Mouse (Mus musculus) adrenal gland, adult 8-10 months (tissue): ENCODE results near the gene Phf2. TPM values are rescaled to one million over a fixed set of nuclear protein-coding genes. Genes with fewer than 3 reads are reported as not detected.
A peak's percentile ranks its signal among the peaks of the same experiment; 100 is the strongest.
"Not testable (repeated sequence)": the region's sequence is repeated elsewhere in the genome, so short reads cannot be mapped to it uniquely, and the experiment has no call there.

Source experiments
- DNase-seq: peaks from one replicate; pipeline ENCODE4 v3.0.0; 2022
- total RNA-seq, 4 experiments: library from RNA; stranded (reverse); gene quantifications; 2 replicates each; pipeline ENCODE4 v1.2.4; 2022

The Phf2 gene
- total RNA-seq, 4 experiments from 2014 or later: 42.0 to 53.5 (median 49.6) TPM

DNA sequence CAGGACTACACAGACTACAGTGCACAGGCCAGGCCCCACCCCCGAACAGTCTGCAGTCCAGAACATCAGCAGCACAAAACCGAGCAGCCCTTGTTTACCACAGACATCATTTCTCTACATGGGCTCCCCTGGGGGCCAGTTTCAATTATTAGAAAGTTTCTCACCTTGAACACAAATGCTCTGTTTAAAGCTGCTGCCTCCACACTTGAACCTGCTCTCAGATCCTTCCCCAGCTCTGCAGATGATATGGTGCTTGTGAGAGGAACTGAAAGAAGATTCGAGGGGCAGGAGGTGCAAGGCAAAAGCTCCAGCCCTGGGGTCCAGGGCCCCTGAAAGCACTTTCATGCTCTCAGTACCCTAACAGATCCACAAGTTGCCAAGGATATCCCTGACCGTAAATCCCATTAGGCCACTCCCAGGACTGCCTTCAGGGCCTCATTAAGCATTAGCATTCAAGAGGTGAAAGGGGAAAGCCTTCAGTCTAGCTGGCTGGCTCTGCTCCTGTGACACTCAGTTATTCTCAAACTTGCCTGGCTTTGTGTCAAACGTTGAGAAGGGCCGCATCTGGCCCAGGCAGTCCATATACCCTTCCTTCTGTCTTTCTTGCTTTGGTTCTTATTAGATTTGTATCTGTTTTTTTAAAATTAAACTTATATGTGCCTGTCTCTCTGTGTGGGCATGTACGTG, 13.5 kb downstream of the Phf2 start:
- no peak for DNase-seq

DNA sequence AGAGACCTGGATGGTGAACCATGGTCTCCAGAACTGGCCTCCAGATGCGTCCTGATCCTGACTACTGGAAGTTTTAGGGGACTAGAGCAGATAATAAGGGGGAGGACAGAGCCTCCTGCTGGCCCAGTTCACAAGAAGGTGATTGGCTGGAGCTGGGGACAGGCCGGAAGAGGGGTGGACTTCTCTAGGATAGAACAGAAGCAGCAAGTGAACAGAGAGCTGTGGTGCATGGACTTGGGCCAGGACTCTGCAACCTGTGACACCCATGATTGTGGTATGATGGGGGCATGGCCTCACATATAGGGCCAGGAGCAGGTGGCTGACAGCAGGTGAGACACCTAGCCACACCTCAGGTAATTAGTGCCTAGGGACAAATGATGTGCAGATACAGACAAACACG, 17.0 kb downstream of the Phf2 start:
- DNase-seq: no peak

DNA sequence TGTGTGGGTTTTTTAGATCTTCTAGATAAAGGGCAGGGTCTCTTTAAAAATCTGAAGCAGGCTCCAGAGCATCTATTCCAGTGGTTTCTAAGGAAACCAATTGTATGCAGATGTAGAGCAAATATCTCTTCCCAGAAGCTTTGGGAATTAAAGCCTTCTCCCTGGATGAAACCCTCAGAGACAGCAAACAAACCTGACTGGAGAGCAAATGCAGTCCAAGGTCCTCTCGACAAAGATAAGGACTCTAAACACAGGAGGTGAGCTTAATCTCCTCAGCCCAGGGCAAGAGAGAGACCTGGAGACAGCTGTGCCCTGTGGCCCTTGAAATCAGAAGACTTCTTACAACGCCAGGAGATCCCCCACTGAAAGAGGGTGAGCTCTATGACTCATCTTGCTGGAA, 17.4 kb downstream of the Phf2 start:
- DNase-seq: no peak

DNA sequence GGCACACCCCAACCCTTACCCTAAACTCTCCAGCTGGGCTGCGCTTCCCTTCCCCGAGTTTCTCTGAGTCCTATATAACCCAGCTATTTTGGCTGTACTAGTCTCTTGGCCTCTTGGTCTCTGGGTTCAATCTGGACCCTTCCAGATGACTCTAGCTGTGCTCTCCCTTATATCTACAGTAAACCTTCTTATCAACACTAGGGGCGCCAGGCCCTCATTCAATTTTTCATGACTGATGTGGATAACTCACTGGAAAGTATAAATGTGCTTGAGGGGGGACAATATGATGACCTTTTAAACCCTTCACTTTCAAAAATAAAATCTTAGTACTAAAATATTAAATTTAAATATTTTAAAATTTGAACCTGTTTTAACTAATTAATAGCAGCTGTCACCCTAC, 18.1 kb downstream of the Phf2 start:
- no peak for DNase-seq

DNA sequence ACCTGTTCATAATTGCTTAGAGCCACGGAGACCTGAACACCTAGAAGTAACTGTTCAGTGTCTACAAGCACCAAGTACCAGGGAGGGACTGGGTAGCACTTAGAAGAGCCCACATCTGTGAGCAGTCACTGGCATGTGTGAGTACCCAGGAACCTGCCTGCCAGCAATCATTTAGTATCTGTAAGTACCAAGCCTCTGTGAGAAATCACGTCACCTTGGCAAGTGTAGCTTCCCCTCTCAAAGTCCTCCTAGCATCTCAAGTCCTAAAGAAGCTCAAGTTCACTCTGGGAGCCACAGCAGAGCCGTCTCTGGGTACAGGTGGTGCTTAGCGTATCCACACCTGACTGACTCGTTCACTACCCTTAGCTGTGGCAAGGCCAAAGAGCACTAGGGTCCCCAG, 19.2 kb downstream of the Phf2 start:
- no peak for DNase-seq

DNA sequence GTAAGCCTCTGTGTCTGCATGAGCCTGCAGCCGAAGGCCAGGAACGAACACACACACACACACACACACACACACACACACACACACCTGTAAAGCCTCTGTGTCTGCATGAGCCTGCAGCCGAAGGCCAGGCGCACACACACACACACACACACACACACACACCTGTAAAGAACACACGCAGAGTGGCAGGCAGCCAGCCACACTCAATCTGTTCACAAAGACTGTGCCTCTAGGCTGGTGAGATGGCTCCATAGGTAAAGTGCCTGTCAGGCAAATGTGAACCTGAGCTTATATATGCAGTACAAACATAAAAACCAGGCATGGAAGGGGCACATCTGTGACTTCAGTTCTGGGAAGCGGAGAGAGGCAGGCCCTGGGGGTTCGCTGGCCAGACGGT, 20.1 kb downstream of the Phf2 start:
- DNase-seq: no peak

DNA sequence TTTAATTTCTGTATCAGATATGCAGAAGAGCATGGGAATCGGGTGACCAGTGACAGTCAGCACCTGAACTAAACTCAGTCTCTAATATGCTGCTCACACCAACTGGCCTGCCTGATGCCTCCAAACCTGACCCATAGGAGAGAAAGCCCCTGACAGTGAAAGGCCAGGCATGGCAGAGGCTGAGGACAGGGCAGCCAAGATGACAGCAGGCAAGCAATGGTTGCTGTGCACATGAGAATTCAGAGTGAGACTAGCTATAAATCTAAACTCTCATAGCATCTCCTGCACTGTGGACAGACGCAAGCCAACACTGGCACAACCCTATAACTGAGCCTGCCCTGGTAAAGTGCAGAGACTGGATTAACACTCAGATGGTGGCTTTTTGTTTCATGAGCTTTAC, 20.6 kb downstream of the Phf2 start:
- no peak for DNase-seq

DNA sequence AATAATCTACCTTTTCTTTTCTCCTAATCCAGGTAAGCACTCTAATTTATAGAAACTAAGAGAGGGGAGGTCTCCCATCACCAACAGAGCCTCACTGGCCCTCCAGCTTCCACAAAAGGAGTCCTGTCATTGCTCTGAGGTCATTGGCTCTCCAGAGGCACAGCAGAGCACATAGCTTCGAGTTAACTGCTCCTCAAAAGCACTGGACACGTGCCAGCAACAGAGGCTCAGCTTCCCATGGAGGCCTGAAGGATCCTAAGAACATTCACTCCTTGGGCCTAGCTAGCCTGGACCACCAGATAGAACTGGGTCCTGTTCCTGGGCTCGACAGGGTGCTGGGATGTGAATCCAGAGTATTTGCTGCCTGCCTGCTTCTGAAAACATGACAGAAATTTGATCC, 21.8 kb downstream of the Phf2 start:
- no peak for DNase-seq

DNA sequence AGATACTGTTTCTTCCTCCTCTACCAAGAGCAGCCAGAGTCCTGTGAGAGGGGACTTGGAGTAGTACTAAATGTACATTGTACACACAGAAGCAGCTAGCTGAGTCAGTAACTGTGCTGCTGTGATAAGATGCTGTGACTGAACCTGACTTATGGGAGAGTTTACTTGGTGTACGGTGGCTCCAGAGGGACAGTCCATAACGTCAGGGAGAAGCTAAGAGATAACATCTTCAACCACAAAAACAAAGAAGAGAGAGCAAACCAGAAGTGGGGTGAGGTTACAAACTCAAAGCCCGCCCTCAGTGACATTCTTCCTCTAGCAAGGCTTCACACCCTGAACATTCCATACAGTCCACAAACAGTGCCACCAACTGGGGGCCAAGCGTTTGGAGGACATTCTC, 25.6 kb downstream of the Phf2 start:
- DNase-seq: no peak

DNA sequence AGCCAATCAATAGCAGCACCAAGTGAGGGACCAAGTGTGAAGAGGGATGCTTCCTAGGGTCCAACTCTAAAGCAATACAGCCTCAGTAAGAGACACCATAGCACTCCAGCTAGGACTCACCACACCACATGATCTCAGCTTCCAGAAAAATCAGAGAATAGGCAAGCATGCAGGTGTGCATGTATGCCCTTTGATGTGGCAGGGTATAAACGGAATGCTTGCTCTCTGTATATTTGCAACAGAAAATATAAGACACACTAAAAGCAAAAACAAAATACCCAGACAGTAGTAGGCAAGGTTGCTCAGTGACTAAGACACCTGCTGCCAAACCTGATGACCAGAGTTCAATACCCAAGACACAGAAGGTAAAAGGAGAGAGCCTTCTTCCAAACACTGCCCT, 27.4 kb downstream of the Phf2 start:
- no peak for DNase-seq

DNA sequence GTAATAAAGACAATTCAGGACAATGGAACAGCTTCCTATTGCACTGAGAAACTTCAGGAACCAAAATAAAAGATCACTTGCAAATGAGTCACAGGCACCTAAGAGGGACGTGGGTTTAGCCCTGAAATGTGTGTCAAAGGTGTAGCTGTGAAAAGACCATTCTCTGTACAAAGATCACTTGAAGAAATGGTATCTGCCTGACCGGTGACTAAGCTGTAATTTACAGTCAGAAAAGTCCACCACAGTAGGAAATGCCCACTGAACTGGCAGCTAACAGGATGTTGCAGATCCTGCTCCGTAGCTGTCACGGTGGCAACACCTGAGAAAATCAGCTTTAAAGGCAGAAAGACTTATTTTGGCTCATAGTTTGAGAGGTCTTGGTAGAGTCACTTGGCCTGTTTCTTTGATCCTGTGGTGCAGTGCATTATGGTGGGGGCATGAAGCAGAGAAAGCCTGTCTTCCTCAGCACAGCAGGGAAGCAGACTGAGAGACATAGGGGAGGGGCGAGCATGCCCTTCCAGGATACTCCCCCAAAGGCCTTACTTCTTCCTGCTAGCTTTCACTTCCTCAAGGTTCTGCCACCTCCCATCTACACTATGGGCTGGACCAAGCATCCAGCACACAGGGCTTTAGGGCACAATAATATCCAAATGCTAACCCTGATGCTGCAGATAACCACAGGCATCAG, 28.9 kb downstream of the Phf2 start:
- no peak for DNase-seq

DNA sequence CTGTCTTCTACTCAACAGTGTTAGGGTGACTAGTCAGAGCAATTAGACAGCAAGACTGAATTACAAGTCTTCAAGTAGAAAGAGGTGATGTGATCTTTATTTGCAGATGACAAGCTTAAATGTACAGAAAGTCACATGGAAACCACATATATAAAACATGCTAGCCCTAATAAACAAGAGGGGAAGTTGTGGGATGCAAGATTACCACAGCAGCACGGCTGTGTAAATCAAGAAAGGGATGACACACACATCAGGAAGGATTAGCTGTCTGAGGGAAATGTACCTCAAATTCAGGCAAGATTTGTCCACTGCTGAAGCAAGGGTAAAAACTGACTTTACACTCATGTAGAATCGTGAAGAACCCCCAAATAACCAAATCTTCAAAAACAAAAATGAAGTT, 32.6 kb downstream of the Phf2 start:
- DNase-seq: no peak

DNA sequence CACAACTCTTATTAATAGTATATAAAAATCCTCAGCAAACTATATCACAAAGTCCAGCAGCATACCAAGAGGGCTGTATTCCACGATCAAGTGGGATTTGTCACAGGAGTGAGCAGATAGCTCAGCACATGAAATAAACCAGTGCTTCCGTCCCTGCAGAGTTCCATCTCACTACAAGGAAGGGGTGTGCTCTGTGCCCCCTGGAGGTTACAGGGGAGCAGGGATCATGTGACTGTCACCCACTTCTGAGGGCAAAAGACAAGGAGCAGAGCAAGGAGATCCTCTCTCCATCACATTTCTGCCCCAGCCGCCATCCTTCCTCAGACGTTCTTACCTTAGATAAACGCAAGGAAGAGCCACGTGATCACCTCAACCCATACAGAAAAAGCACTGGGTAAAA, 33.4 kb downstream of the Phf2 start:
- DNase-seq: no peak

DNA sequence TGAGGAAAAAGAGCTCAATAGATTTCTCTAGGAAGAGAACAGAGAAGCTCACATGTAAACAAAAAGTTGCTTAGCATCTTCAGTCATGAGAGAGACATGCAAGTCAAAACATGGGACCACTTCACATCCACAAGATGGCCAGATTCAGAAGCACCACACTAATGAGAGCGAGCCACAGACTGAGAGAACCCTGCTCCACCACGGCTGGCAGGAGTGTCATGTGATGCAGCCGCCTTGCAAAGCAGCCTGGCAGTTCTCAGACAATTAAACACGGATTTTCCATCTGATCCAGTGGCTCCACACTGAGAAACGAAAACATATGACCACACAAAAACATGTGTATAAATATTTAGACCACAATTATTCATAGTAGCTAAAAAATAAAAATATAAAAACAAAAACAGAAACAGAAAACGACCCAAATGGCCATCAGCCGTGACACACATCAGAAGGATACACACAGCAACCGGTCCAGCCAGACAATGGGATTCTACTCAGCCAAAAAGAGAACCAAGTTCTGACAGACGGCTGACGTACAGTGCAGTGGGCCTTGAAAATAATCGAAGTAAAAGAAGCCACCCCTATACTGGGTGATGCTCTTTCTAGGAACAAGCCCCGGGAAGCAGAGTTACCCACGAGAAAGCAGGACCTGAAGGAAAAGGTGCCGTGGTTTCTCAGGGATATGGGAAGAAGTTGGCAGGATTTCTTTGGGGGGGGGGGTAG, 40.2 kb downstream of the Phf2 start:
- no peak for DNase-seq

DNA sequence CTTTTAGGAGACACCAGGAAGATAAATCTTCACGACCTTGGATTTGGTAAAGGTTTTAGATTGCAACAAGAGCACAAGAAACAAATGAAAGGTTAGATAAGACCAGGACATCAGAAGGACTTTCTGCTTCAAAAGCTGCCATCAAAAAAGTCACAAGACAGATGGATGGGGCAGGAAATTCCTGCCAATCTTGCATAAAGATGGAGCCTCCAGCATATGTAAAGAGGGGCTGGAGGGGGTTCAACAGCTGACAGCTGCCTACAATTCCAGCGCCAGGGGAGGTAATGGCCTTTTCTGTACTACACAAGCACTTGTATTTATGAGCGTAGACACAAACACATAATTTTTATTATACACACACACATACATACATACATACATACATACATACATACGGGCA, 41.1 kb downstream of the Phf2 start:
- no peak for DNase-seq

DNA sequence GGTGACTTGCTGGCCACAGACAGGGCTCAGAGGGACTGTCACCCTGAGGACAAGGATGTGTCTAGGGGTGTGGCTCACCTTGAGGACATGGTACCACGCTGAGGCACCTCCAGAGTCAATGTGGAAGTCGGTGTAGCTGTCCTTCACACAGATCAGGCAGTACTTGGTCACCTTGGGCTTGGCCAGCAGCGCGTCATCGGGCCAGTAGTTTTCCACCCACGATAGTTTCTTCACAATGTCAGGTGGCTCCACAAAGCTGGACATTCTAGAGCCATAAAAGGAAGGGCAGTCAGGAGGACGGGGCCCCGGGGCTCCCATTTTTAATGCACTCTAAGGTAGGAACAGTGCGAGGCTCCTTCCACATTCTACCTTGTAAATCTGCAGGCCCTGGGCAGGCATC, 48.0 kb downstream of the Phf2 start:
- peak; percentile 89 for DNase-seq

DNA sequence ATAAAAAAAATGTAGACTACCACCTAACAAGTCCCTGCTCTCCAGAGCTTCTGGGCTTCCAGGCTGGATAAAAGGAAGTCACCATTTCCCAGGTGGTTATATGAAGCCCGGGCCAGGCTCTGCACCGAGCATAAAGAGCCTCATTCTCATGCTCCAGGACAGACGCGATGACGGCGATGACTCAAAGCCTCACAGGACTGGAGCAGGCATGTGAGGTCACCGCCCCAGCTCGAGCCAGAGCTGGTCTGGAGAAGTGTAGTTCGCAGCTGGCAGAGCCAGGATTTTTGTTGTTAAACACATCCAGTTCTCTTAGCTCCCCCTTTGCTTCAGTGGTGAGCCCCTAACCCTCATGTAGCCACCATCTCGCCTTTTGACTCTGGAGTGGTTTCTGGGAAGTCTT, 48.6 kb downstream of the Phf2 start:
- peak; percentile 63 for DNase-seq

DNA sequence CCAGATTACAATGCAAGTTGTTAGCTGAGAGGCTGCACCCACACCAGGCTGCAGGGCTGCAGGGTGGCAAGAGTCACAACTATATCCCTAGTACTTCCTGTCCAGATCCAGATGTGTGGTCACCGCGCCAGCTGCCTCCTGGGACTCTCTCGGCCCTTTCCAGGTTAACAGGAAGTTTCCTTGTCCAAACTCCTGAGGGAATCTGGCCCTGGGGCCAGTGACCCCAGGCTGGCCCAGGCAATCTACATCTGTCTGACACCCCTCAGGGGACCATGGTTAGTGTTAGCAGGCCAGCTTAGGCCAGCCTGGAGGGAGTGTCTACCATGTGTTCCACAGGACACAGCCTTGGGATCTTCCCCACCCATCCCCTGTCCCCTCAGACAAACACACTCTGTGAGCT, 51.8 kb downstream of the Phf2 start:
- DNase-seq: no peak

DNA sequence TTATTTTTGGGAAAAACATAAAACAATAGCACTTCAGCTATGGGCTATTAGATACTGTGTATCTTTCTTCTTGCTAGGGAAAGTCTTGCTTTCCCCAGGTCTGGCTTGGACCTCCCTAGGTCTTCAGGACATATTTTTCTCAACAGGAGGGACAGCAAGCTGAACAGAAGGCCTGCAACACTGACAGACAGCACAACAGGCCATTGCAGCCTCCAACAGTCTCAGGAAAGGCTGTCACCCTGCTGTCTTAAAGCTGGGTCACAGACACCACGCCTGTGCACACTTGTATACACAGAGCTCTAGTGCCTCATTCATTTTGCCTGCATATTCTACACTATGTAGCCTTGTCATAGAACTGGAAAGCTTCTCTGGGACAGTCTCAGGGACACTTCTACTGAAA, 56.5 kb downstream of the Phf2 start:
- DNase-seq: no peak

DNA sequence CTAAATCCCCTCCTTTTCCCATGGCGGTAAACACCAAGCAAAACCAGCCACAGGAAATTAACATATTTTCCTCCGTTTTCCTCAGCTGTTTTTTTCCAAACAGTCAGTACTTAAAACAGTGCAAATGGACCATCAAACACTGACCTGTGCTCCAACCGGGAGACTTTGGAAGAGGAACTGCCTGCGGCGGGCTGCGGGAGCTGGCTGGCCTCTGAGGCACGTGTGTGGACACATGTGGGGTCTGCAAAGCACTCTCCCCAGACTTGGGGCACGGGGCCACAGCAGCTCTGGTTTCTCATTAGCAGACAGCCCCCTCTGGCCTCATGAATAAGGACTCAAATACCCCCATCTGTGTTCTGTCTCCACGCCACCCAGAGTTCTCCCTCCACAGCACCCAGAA, 59.9 kb downstream of the Phf2 start:
- no peak for DNase-seq

DNA sequence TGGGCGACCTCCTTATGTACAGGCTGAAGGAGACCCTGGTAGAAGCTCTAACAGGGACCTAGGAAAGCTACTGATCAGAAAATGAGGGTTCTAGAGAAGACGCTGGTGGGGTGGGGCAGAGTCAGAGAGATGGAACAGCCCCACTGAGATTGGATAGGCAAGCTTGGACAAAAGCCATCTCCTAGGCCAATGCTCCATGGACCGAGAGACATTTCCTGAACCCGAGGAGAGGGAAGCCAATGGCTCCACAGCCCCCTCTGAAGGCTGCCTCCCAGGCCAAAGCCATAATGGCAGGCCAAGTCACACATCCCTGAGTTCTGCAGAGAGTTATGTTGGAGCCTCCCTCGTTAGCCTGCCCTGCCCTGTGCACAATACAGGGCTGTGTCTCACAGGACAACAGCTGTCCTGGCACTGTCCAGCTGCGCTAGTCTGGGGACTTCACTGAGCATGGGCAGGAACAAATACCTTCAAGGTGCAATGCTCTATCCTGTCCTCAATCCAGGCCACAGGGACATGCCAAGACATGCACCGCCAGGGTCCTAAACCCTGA, 60.6 kb downstream of the Phf2 start:
- no peak for DNase-seq

DNA sequence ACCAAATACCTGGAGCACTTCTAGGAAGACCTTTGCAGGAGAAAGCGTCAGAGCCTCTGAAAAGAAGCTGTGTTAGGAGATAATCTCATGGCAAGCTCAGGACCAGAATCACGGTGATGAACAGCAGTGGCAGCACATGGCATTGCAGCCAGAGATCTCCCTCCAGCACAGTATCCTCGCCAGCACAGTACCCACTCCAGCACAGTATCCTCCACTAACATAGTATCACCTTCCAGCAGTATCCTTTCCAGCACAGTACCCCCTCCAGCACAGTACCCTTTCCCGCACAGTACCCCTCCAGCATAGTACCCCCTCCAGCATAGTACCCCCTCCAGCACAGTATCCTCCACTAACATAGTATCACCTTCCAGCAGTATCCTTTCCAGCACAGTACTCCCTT, 61.3 kb downstream of the Phf2 start:
- DNase-seq: not testable (repeated sequence)

DNA sequence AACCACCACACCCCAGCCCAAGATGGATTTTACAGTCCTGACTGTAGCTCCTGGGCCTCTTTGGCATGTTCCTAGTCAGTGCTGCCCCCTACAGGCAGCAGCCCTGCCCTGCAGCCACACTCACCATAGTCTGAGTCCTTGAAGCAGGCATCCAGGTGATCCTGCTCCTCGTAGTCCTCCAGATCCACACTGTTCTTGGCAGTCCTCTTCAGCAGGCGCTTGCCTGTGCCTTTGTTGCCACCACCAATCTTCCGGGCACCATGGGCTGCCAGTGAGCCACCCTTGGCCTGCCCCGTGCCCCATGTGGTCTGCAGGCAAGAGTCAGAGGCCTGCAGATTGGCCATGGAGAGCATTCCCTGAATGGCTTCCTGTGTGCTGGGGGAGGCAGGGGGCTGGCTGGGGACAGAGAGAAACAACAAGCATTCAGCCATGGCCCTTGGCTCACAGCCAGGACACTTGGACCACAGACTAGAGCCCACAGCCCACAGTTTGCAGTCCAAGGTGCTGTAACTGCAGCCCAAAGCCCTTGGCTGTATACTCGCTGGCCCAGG, 63.4 kb downstream of the Phf2 start:
- DNase-seq: no peak
